Mouse (Mus musculus): ENCODE measurements at regions not wholly inside any gene's neighbourhood (a gene's known extent, or its start where the extent isn't known, plus 50 kb on each side); places are given as distances from the start of the nearest gene placed in this dataset.

- no peak for TF ChIP-seq CTCF (IDR thresholded peaks at IDR 0.05; ENCODE audit: low read depth, low read length)
- no peak for TF ChIP-seq POLR2A (IDR thresholded peaks at IDR 0.05; ENCODE audit: insufficient read depth, low read length)
These were observed 349.3 kb downstream of the Dad1 start for GRCm38 (mm10) chr14:53904578-53904977.
